Mouse (Mus musculus) stomach, postnatal 0 days (tissue): ENCODE measurements around the gene Ptpn11.

Source experiments
- CTCF ChIP-seq: IDR thresholded peaks from 2 replicates; pipeline ENCODE4 v1.5.1; 2016; ENCODE audit warnings: antibody characterized with exemption, low read depth, mild to moderate bottlenecking, moderate library complexity
- EP300 ChIP-seq: optimal IDR thresholded peaks from 2 replicates; pipeline ENCODE3; 2016; ENCODE audit warnings: antibody characterized with exemption

DNA sequence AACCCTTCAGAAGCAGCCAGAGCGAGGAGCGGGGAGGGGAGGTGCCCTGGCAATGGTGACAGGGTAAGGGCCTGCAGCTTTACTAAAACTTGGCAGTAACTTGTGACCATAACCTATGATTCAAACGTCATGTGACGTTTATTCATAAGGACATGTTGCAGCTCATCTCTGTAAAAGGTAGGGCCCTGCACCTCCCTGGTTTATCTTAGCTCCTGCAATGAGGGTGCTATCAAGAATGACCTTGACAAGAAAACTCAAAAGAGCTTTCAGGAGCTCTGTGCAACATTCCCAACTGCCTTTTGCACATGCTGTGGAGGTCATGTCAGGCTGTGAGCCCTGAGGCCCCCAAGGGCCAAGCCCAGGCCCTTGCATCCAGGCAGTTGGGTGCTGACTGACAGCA, 35.1 kb downstream of the Ptpn11 start:
- TF ChIP-seq EP300: no peak
- TF ChIP-seq CTCF: no peak
